Mouse (Mus musculus) heart, postnatal 0 days (tissue): ENCODE results near the gene Stil. TPM values are rescaled to one million over a fixed set of nuclear protein-coding genes. Genes with fewer than 3 reads are reported as not detected.
"Not testable (repeated sequence)": the region's sequence is repeated elsewhere in the genome, so short reads cannot be mapped to it uniquely, and the experiment has no call there.

Experiments used
- ATAC-seq: fragments of 200-750 bp; cut with Nextera tagmentation; 2 replicates; pipeline ENCODE4 v1.8.0; 2017; ENCODE audit warnings: low read depth, moderate number of reproducible peaks, moderate library complexity; ENCODE audit not compliant: insufficient read depth
- DNase-seq: peaks from one replicate; pipeline ENCODE4 v3.0.0-alpha.2; 2016; ENCODE audit warnings: low spot score
- H3K27ac ChIP-seq: fragments of 300-500 bp; sonication (generic); 2 replicates; pipeline ENCODE4 v1.5.1; 2014; ENCODE audit warnings: low read depth, mild to moderate bottlenecking
- H3K27me3 ChIP-seq: fragments of 300-500 bp; sonication (generic); 2 replicates; pipeline ENCODE4 v1.6.1; 2014; ENCODE audit warnings: low read length, mixed read lengths; ENCODE audit not compliant: control insufficient read depth, insufficient read depth
- H3K36me3 ChIP-seq: fragments of 300-500 bp; sonication (generic); replicated peaks from 2 replicates; pipeline ENCODE4 v1.6.1; 2014; ENCODE audit warnings: low read length, mixed read lengths; ENCODE audit not compliant: control insufficient read depth, insufficient read depth
- H3K4me1 ChIP-seq: fragments of 300-500 bp; sonication (generic); 2 replicates; pipeline ENCODE4 v1.6.1; 2014; ENCODE audit warnings: antibody characterized with exemption; ENCODE audit not compliant: control insufficient read depth, insufficient read depth
- H3K4me2 ChIP-seq: fragments of 300-500 bp; sonication (generic); 2 replicates; pipeline ENCODE4 v1.6.1; 2014; ENCODE audit warnings: low read depth, mild to moderate bottlenecking, low read length, moderate library complexity
- H3K4me3 ChIP-seq: fragments of 300-500 bp; sonication (generic); 2 replicates; pipeline ENCODE4 v1.5.1; 2014; ENCODE audit warnings: low read depth, low read length
- H3K9ac ChIP-seq: fragments of 300-500 bp; sonication (generic); replicated peaks from 2 replicates; pipeline ENCODE4 v1.6.1; 2014; ENCODE audit warnings: low read depth, low read length, mixed read lengths
- H3K9me3 ChIP-seq: fragments of 300-500 bp; sonication (generic); replicated peaks from 2 replicates; pipeline ENCODE4 v1.6.1; 2016; ENCODE audit warnings: low read length; ENCODE audit not compliant: control insufficient read depth
- CTCF ChIP-seq: IDR thresholded peaks from 2 replicates; pipeline ENCODE4 v1.5.1; 2016; ENCODE audit warnings: antibody characterized with exemption, control low read depth, low read depth
- EP300 ChIP-seq: IDR thresholded peaks from 2 replicates; pipeline ENCODE4 v1.6.1; 2016; ENCODE audit warnings: antibody characterized with exemption, low read depth
- WGBS: fragments of 180-500 bp; shearing (Covaris S2); extraction: QIAGEN DNeasy Blood & Tissue Kit; methylation state at CpG from one replicate; pipeline ENCODE4 v1.1.7; 2014; 5-methylcytosine and 5-hydroxymethylcytosine counted together
- polyA plus RNA-seq: library from polyadenylated mRNA; unstranded; fragments of >200 nt; fragmentation: Nextera tagmentation; extraction: Ambion mirVana; gene quantifications from 2 replicates; pipeline ENCODE4 v1.2.1, GENCODE M21; 2015
- total RNA-seq: library from RNA; depleted of rRNA; stranded (reverse); fragments of >200 nt; gene quantifications from 2 replicates; pipeline ENCODE4 v1.2.3, GENCODE M21; 2014; ENCODE audit warnings: low replicate concordance

Gene Stil
- total and polyA plus RNA-seq, 2 experiments from 2014 or later, result 2.0 to 6.1 TPM

DNA sequence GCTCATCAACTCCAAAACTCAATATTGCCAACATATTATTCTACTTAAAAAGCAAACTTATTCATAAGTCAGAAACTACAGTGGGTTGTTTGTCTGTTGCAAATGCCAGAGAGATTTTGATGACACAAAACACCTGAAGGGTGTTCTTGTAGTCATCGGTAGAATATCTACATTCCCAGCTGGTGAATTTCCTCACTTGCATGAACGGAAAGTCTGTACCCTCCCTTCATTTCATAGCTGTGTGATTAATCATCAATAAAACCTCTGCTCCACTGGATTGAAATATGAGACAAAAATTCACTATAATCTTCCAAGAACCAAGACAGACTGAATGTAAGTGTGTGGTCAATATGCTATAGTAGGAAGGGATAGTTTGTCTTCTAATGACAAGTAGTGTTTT, 40.4 kb upstream of the Stil start:
- Histone ChIP-seq H3K36me3 (peaks cover 13% of the 10 kb centered on the region), H3K4me2 (no peak overlapping the region), H3K27me3 (no peaks in the 10 kb centered on the region), H3K4me3 (no peak overlapping the region), H3K27ac (no peak overlapping the region), H3K4me1 (no peaks in the 10 kb centered on the region), H3K9me3 (no peaks in the 10 kb centered on the region), H3K9ac (no peak overlapping the region)
- 76% methylated on average over 2 of the region's 2 CpGs for WGBS
- TF ChIP-seq CTCF (no peak), EP300 (no peak)
- no peak for DNase-seq
- no peak for ATAC-seq

DNA sequence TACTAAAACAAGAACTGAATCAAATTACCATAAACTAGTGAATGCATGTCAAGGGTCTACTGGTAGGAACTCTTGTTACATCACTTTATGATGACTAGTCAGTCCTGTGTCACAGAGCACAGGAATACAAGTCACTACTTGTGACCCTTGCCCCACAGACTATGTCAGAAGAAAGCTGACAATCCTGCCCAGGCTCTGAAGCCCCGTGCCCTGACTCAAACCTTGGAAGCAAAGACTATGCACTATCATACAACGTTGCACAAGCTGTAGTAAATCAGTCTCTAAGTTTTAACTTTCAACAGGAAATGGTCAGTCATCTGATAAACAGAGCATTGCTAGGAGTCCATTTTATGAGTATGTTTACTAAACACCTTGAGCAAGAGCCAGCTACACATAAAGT, 39.1 kb upstream of the Stil start:
- not testable (repeated sequence) for H3K27me3 ChIP-seq, H3K4me3 ChIP-seq, H3K9me3 ChIP-seq, H3K9ac ChIP-seq, ATAC-seq, H3K27ac ChIP-seq, DNase-seq, H3K4me1 ChIP-seq, H3K4me2 ChIP-seq
- H3K36me3 ChIP-seq, result peaks cover 25% of the 10 kb centered on the region
- 78% methylated on average over 2 of the region's 2 CpGs for WGBS

DNA sequence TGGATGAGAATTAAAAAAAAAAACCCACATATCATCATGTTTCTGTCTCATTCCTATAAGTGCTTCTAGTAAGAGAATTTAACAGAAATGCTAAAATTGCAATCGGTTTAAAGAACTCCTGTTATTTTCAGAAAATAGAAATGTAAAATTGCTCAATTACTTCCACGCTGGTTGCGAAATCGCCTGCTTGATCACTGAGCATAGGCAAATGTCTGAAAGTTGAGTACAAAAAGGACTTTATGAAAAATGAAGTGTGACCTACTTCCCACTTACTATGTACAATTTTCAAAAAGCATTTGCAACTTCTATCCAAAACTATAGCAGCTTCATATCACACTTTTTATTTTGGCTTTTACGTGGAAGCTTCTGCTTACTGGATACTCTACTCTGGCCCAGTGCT, 29.2 kb upstream of the Stil start:
- no peaks in the 10 kb centered on the region for H3K4me1 ChIP-seq
- DNase-seq (no peak), ATAC-seq (no peak)
- WGBS, result 93% methylated on average over 5 of the region's 5 CpGs
- no peak overlapping the region for H3K4me2 ChIP-seq
- H3K4me3 ChIP-seq, result no peak overlapping the region
- H3K27ac ChIP-seq, result no peak overlapping the region
- TF ChIP-seq EP300 (no peak), CTCF (no peak)
- H3K27me3 ChIP-seq, result no peaks in the 10 kb centered on the region
- peaks cover 29% of the 10 kb centered on the region for H3K36me3 ChIP-seq
- H3K9me3 ChIP-seq, result no peaks in the 10 kb centered on the region
- no peak overlapping the region for H3K9ac ChIP-seq

DNA sequence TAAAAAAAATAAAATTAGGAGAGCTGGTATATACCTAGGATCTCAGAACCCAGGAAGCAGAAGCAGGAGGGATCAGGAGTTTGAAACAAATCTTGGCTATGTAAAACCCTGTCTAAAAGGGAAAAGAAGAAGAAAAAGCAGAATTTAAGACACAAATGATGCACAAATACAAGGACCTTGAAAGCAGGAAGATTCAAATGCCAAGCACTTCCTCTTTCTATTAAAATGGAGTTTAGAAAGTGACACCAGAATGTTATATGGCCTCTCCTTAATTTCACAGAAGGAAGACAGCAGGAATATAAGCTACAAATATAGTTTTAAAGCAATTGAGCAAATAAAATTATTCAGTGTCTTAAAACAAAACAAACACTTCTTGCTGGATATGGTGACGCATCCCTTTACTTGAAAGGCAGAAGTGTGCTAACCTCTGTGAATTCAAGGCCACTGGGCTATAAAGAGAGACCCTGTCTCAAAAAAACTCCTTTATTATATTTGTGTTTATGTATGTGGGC, 26.7 kb upstream of the Stil start:
- Histone ChIP-seq H3K27ac (no peak overlapping the region), H3K4me3 (no peak overlapping the region), H3K9ac (no peak overlapping the region), H3K27me3 (no peaks in the 10 kb centered on the region), H3K9me3 (no peaks in the 10 kb centered on the region), H3K4me2 (no peak overlapping the region), H3K4me1 (no peaks in the 10 kb centered on the region), H3K36me3 (peaks cover 9% of the 10 kb centered on the region)
- TF ChIP-seq CTCF (no peak), EP300 (no peak)
- DNase-seq (no peak), ATAC-seq (no peak)
- 97% methylated on average over 1 of the region's 1 CpGs for WGBS

DNA sequence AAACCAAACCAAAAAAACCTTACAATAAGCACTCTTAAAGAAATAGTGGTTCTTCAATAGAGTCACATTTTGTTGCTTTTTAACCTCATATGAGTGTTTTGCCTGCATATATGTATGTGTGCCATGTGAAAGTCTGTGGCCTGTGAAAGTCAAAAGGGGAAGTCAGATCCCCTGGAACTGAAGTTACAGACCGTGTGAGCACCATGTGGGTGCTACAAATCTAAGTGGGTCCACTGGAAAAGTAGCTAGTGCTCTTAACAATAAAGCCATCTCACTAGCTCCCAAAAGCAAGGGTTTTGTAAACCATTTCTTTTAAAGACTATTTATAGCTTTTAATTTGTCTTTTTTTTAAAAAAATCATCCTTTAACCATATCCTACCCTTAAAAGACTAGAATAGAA, 17.3 kb upstream of the Stil start:
- DNase-seq (no peak), ATAC-seq (no peak)
- Histone ChIP-seq H3K4me3 (no peak overlapping the region), H3K9ac (no peak overlapping the region), H3K27me3 (no peaks in the 10 kb centered on the region), H3K27ac (no peak overlapping the region), H3K9me3 (no peaks in the 10 kb centered on the region), H3K36me3 (peaks cover 4% of the 10 kb centered on the region; the same call in 1 of the 2 replicates), H3K4me2 (no peak overlapping the region), H3K4me1 (peaks cover 13% of the 10 kb centered on the region)
- TF ChIP-seq EP300 (no peak), CTCF (no peak)
- 75% methylated on average over 1 of the region's 1 CpGs for WGBS

DNA sequence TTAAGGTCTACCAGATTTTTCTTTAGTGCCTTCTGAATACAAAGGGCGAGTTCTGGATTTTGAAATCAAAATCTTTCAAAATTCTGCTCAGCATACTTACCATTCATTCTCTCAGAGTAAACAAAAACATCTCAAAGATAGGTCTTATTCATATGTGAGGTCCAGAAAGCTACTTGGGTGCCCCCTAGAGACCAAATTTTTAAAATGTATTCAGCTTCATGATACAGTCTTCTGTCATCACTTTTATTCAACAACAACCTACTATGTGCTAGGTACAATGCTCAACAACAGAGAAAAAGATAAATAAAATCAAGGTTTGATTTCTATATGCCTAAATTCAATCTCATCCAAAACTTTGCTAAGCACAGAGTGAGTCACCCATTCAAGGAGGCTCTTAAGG, 16.9 kb upstream of the Stil start:
- ATAC-seq, result no peak

More for the DNA sequence above, 16.9 kb upstream of the Stil start:
- WGBS, result 86% methylated on average over 1 of the region's 1 CpGs
- TF ChIP-seq CTCF (peak; percentile 26; the same call in 1 of the 2 replicates), EP300 (no peak)
- H3K4me1 ChIP-seq, result peaks cover 14% of the 10 kb centered on the region
- no peak overlapping the region for H3K27ac ChIP-seq
- H3K36me3 ChIP-seq, result peaks cover 4% of the 10 kb centered on the region; the same call in 1 of the 2 replicates
- DNase-seq, result no peak
- H3K4me3 ChIP-seq, result no peak overlapping the region
- no peak overlapping the region for H3K4me2 ChIP-seq
- no peak overlapping the region for H3K9ac ChIP-seq
- no peaks in the 10 kb centered on the region for H3K9me3 ChIP-seq
- H3K27me3 ChIP-seq, result no peaks in the 10 kb centered on the region
